Mouse (Mus musculus): ENCODE measurements around the gene Syt12.

The Syt12 gene

GRCm38 (mm10) chr19:4447445-4447844, 29.8 kb downstream of the Syt12 start:
- DNase-seq (ENCODE audit: low spot score): no peak

GRCm38 (mm10) chr19:4446661-4447420, 30.4 kb downstream of the Syt12 start:
- DNase-seq (ENCODE audit: low spot score): no peak

- DNase-seq (ENCODE audit: low spot score): peak; percentile 53
Observed at GRCm38 (mm10) chr19:4442408-4442807, 34.8 kb downstream of the Syt12 start.

GRCm38 (mm10) chr19:4441621-4442161, 35.6 kb downstream of the Syt12 start:
- DNase-seq (ENCODE audit: low spot score): no peak

GRCm38 (mm10) chr19:4441090-4441591, 36.1 kb downstream of the Syt12 start:
- DNase-seq (ENCODE audit: low spot score): peak; percentile 47

- no peak for DNase-seq (ENCODE audit: low spot score)
Observed at GRCm38 (mm10) chr19:4440222-4440621, 37.0 kb downstream of the Syt12 start.

GRCm38 (mm10) chr19:4439161-4439801, 38.0 kb downstream of the Syt12 start, which contains the start of gene Rhod:
Rhod (minus strand) TSS chr19:4439432.
- no peak for DNase-seq (ENCODE audit: low spot score)

- no peak for DNase-seq (ENCODE audit: low spot score)
Observed at GRCm38 (mm10) chr19:4438791-4439160, 38.5 kb downstream of the Syt12 start.

- DNase-seq (ENCODE audit: low spot score): no peak
Observed at GRCm38 (mm10) chr19:4437886-4438285, 39.4 kb downstream of the Syt12 start.

GRCm38 (mm10) chr19:4436254-4436653, 41.0 kb downstream of the Syt12 start:
- DNase-seq (ENCODE audit: low spot score): no peak

- DNase-seq (ENCODE audit: low spot score): no peak
Observed at GRCm38 (mm10) chr19:4434999-4435398, 42.2 kb downstream of the Syt12 start.

GRCm38 (mm10) chr19:4433756-4434155, 43.5 kb downstream of the Syt12 start:
- no peak for DNase-seq (ENCODE audit: low spot score)

GRCm38 (mm10) chr19:4430091-4430620, 47.1 kb downstream of the Syt12 start:
- no peak for DNase-seq (ENCODE audit: low spot score)

- no peak for DNase-seq (ENCODE audit: low spot score)
Observed at GRCm38 (mm10) chr19:4425610-4426366, 51.5 kb downstream of the Syt12 start.

GRCm38 (mm10) chr19:4423021-4423420, 54.2 kb downstream of the Syt12 start:
- DNase-seq (ENCODE audit: low spot score): no peak

GRCm38 (mm10) chr19:4422581-4422980, 54.7 kb downstream of the Syt12 start:
- DNase-seq (ENCODE audit: low spot score): no peak

- DNase-seq (ENCODE audit: low spot score): no peak
Observed at GRCm38 (mm10) chr19:4420153-4420910, 56.9 kb downstream of the Syt12 start.

GRCm38 (mm10) chr19:4419711-4420110, 57.5 kb downstream of the Syt12 start:
- no peak for DNase-seq (ENCODE audit: low spot score)

GRCm38 (mm10) chr19:4417713-4418112, 59.5 kb downstream of the Syt12 start:
- no peak for DNase-seq (ENCODE audit: low spot score)

GRCm38 (mm10) chr19:4417183-4417582, 60.1 kb downstream of the Syt12 start:
- DNase-seq (ENCODE audit: low spot score): peak; percentile 46

- DNase-seq (ENCODE audit: low spot score): no peak
Observed at GRCm38 (mm10) chr19:4414631-4415030, 62.6 kb downstream of the Syt12 start.
